Mouse (Mus musculus) forebrain, embryonic 14.5 days (tissue): ENCODE data around the gene Myo5c. TPM values are rescaled to one million over a fixed set of nuclear protein-coding genes. Genes with fewer than 3 reads are reported as not detected.

Experiments
- ATAC-seq: fragments of 200-750 bp; cut with Nextera tagmentation; 2 replicates; pipeline ENCODE4 v1.8.0; 2017; ENCODE audit warnings: mild to moderate bottlenecking, moderate library complexity
- DNase-seq: peaks from one replicate; pipeline ENCODE4 v3.0.0-alpha.2; 2015; ENCODE audit warnings: low spot score
- H3K27ac ChIP-seq: fragments of 300-500 bp; sonication (generic); 2 replicates; pipeline ENCODE4 v1.5.1; 2014; ENCODE audit warnings: low read depth, mild to moderate bottlenecking, control low read depth, low read length, moderate library complexity
- H3K27me3 ChIP-seq: fragments of 300-500 bp; sonication (generic); replicated peaks from 2 replicates; pipeline ENCODE4 v1.6.1; 2014; ENCODE audit warnings: low read length, control low read depth, mixed read lengths; ENCODE audit not compliant: control insufficient read depth, insufficient read depth
- H3K36me3 ChIP-seq: fragments of 300-500 bp; sonication (generic); 2 replicates; pipeline ENCODE4 v1.6.1; 2014; ENCODE audit warnings: low read length, control low read depth; ENCODE audit not compliant: control insufficient read depth, insufficient read depth
- H3K4me1 ChIP-seq: fragments of 300-500 bp; sonication (generic); 2 replicates; pipeline ENCODE4 v1.6.1; 2014; ENCODE audit warnings: antibody characterized with exemption, low read length, control low read depth; ENCODE audit not compliant: control insufficient read depth, insufficient read depth
- H3K4me2 ChIP-seq: fragments of 300-500 bp; sonication (generic); 2 replicates; pipeline ENCODE4 v1.6.1; 2014; ENCODE audit warnings: mild to moderate bottlenecking, control low read depth, low read length
- H3K4me3 ChIP-seq: fragments of 300-500 bp; sonication (generic); 2 replicates; pipeline ENCODE4 v1.5.1; 2014; ENCODE audit warnings: low read depth, low read length, control low read depth
- H3K9ac ChIP-seq: fragments of 300-500 bp; sonication (generic); 2 replicates; pipeline ENCODE4 v1.6.1; 2014; ENCODE audit warnings: mild to moderate bottlenecking, low read length, control low read depth, moderate library complexity
- H3K9me3 ChIP-seq: fragments of 300-500 bp; sonication (generic); replicated peaks from 2 replicates; pipeline ENCODE4 v1.6.1; 2016; ENCODE audit warnings: low read length, control low read depth, mixed read lengths; ENCODE audit not compliant: control insufficient read depth
- WGBS: fragments of 180-500 bp; shearing (Covaris S2); extraction: QIAGEN DNeasy Blood & Tissue Kit; methylation state at CpG from one replicate; pipeline ENCODE4 v1.1.7; 2014; 5-methylcytosine and 5-hydroxymethylcytosine counted together
- polyA plus RNA-seq: library from polyadenylated mRNA; unstranded; fragments of >200 nt; fragmentation: Nextera tagmentation; extraction: Ambion mirVana; gene quantifications from 2 replicates; pipeline ENCODE4 v1.2.1, GENCODE M21; 2014

The Myo5c gene
- polyA plus RNA-seq, 1 experiment from 2014 or later, result 0.10 TPM

- WGBS, result 81% methylated on average over 11 of the region's 11 CpGs
- H3K36me3 ChIP-seq, result peaks cover 76% of the 10 kb centered on the region
Observed at GRCm38 (mm10) chr9:75214743-75215413, 16.9 kb upstream of the Myo5c start.

GRCm38 (mm10) chr9:75219942-75220341 lies 11.9 kb upstream of the Myo5c start:
- H3K27ac ChIP-seq, result no peak overlapping the region
- H3K9ac ChIP-seq, result no peak overlapping the region
- ATAC-seq, result no peak
- H3K9me3 ChIP-seq, result no peaks in the 10 kb centered on the region
- no peak overlapping the region for H3K4me3 ChIP-seq
- H3K36me3 ChIP-seq, result peaks cover 47% of the 10 kb centered on the region
- no peaks in the 10 kb centered on the region for H3K4me1 ChIP-seq
- no peak overlapping the region for H3K4me2 ChIP-seq
- WGBS, result 80% methylated on average over 5 of the region's 5 CpGs
- H3K27me3 ChIP-seq, result no peaks in the 10 kb centered on the region
- DNase-seq, result no peak

More at GRCm38 (mm10) chr9:75214743-75215413, 16.9 kb upstream of the Myo5c start:
- Histone ChIP-seq H3K27ac (no peak overlapping the region), H3K4me2 (no peak overlapping the region), H3K27me3 (no peaks in the 10 kb centered on the region), H3K9me3 (no peaks in the 10 kb centered on the region), H3K4me3 (no peak overlapping the region), H3K4me1 (no peaks in the 10 kb centered on the region), H3K9ac (no peak overlapping the region)
- DNase-seq (peak; percentile 44), ATAC-seq (peak; percentile 48; the same call in 1 of the 2 replicates)

- no peak for DNase-seq
- Histone ChIP-seq H3K36me3 (peaks cover 31% of the 10 kb centered on the region), H3K27me3 (no peaks in the 10 kb centered on the region), H3K9ac (no peak overlapping the region), H3K9me3 (no peaks in the 10 kb centered on the region), H3K27ac (no peak overlapping the region), H3K4me2 (no peak overlapping the region), H3K4me1 (no peaks in the 10 kb centered on the region), H3K4me3 (no peak overlapping the region)
- WGBS, result 68% methylated on average over 10 of the region's 10 CpGs
- no peak for ATAC-seq
Observed at GRCm38 (mm10) chr9:75221420-75222287, 10.2 kb upstream of the Myo5c start.

GRCm38 (mm10) chr9:75232860-75233259 lies 1.0 kb downstream of the Myo5c start:
- Histone ChIP-seq H3K27me3 (peaks cover 24% of the 10 kb centered on the region; the same call in 1 of the 2 replicates), H3K27ac (no peak overlapping the region), H3K9ac (no peak overlapping the region), H3K4me3 (no peak overlapping the region), H3K36me3 (no peaks in the 10 kb centered on the region), H3K4me1 (peaks cover 6% of the 10 kb centered on the region), H3K9me3 (no peaks in the 10 kb centered on the region), H3K4me2 (no peak overlapping the region)
- ATAC-seq (no peak), DNase-seq (no peak)
- 12% methylated on average over 8 of the region's 8 CpGs for WGBS

- 28% methylated on average over 7 of the region's 7 CpGs for WGBS
- no peak for ATAC-seq
- DNase-seq, result no peak
Observed at GRCm38 (mm10) chr9:75234271-75234741, 2.5 kb downstream of the Myo5c start.

GRCm38 (mm10) chr9:75234983-75235627 lies 3.3 kb downstream of the Myo5c start:
- ATAC-seq (no peak), DNase-seq (no peak)
- Histone ChIP-seq H3K4me2 (no peak overlapping the region), H3K27ac (no peak overlapping the region), H3K9me3 (no peaks in the 10 kb centered on the region), H3K36me3 (no peaks in the 10 kb centered on the region), H3K9ac (no peak overlapping the region), H3K27me3 (peaks cover 24% of the 10 kb centered on the region; the same call in 1 of the 2 replicates), H3K4me1 (peaks cover 6% of the 10 kb centered on the region), H3K4me3 (no peak overlapping the region)
- 75% methylated on average over 12 of the region's 12 CpGs for WGBS

More at GRCm38 (mm10) chr9:75234271-75234741, 2.5 kb downstream of the Myo5c start:
- peaks cover 24% of the 10 kb centered on the region; the same call in 1 of the 2 replicates for H3K27me3 ChIP-seq
- no peak overlapping the region for H3K27ac ChIP-seq
- H3K4me2 ChIP-seq, result no peak overlapping the region
- H3K9ac ChIP-seq, result no peak overlapping the region
- H3K4me1 ChIP-seq, result peaks cover 6% of the 10 kb centered on the region
- no peaks in the 10 kb centered on the region for H3K9me3 ChIP-seq
- no peak overlapping the region for H3K4me3 ChIP-seq
- no peaks in the 10 kb centered on the region for H3K36me3 ChIP-seq

GRCm38 (mm10) chr9:75235696-75236095 lies 3.9 kb downstream of the Myo5c start:
- Histone ChIP-seq H3K4me1 (peaks cover 6% of the 10 kb centered on the region), H3K9ac (no peak overlapping the region), H3K4me3 (no peak overlapping the region), H3K36me3 (no peaks in the 10 kb centered on the region), H3K4me2 (no peak overlapping the region), H3K27me3 (peaks cover 24% of the 10 kb centered on the region; the same call in 1 of the 2 replicates), H3K9me3 (no peaks in the 10 kb centered on the region), H3K27ac (no peak overlapping the region)
- 61% methylated on average over 2 of the region's 2 CpGs for WGBS
- ATAC-seq, result no peak
- no peak for DNase-seq

- Histone ChIP-seq H3K27me3 (peaks cover 21% of the 10 kb centered on the region; the same call in 1 of the 2 replicates), H3K27ac (no peak overlapping the region), H3K9me3 (no peaks in the 10 kb centered on the region), H3K9ac (no peak overlapping the region), H3K36me3 (no peaks in the 10 kb centered on the region), H3K4me3 (no peak overlapping the region), H3K4me1 (peaks cover 6% of the 10 kb centered on the region), H3K4me2 (no peak overlapping the region)
- WGBS, result 93% methylated on average over 12 of the region's 12 CpGs
- ATAC-seq (no peak), DNase-seq (no peak)
Observed at GRCm38 (mm10) chr9:75236416-75237308, 4.8 kb downstream of the Myo5c start.
